Mouse (Mus musculus) lung, postnatal 0 days (tissue): ENCODE data around the gene Mrps16.

Experiments used
- CTCF ChIP-seq: IDR thresholded peaks from 2 replicates; pipeline ENCODE4 v1.5.1; 2016; ENCODE audit warnings: antibody characterized with exemption, mild to moderate bottlenecking
- EP300 ChIP-seq: IDR thresholded peaks from 2 replicates; pipeline ENCODE4 v1.6.1; 2016; ENCODE audit warnings: antibody characterized with exemption, mild to moderate bottlenecking, control low read depth

- TF ChIP-seq EP300 = no peak
- TF ChIP-seq CTCF = no peak
Measured at GRCm38 (mm10) chr14:20432420-20432819, 39.0 kb upstream of the Mrps16 start.
